Mouse (Mus musculus) lung, adult 2 months (tissue): ENCODE data around the gene C2cd4b. TPM values are rescaled to one million over a fixed set of nuclear protein-coding genes. Genes with fewer than 3 reads are reported as not detected.

Experiments used
- DNase-seq: peaks from one replicate; pipeline ENCODE4 v3.0.0; 2022
- H3K4me1 ChIP-seq: fragments of 200-500 bp; 2 replicates; pipeline ENCODE4 v1.6.1; 2011; ENCODE audit warnings: low read length; ENCODE audit not compliant: control insufficient read depth, insufficient read depth
- H3K4me3 ChIP-seq: fragments of 200-500 bp; replicated peaks from 2 replicates; pipeline ENCODE3; 2011; ENCODE audit warnings: low read depth, mild to moderate bottlenecking, control low read depth, low read length; ENCODE audit errors: extremely low read depth
- CTCF ChIP-seq: fragments of 200-500 bp; IDR thresholded peaks from 2 replicates; pipeline ENCODE4 v1.5.1; 2011; ENCODE audit warnings: mild to moderate bottlenecking, low read length, control low read depth; ENCODE audit not compliant: insufficient read depth
- POLR2A ChIP-seq: fragments of 200-500 bp; IDR thresholded peaks from 2 replicates; pipeline ENCODE4 v1.6.1; 2011; ENCODE audit warnings: low read depth, mild to moderate bottlenecking, control low read depth, low read length, borderline replicate concordance; ENCODE audit errors: extremely low read depth
- WGBS: fragments of 180-500 bp; shearing (Covaris S2); methylation state at CpG from one replicate; pipeline ENCODE4 v1.1.7; 2018; 5-methylcytosine and 5-hydroxymethylcytosine counted together
- polyA plus RNA-seq: library from polyadenylated mRNA; depleted of rRNA; stranded (reverse); fragments of >200 nt; gene quantifications from 2 replicates; pipeline ENCODE4 v1.2.3, GENCODE M21; 2012; rRNA removed

Gene C2cd4b
- polyA plus RNA-seq, 1 experiment, result 10.6 TPM

DNA sequence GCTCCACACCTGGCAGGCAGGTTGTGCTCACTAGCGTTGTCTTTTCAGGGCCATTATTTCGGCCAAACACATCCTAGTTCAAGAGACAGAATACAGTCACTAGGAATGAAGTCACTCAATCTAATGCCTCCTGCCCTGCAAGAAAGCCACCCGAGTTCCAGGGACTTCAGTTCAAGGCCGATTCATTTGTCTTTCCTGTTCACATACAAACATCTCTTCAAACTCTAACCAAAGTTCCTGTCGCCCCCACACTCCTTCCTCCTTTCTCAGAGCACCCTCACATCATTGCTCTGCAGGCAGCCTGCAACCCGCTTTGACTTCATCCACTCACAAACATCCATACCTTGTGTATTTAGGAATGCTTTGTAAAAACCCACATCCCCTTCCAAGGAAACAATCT lies 34.3 kb downstream of the C2cd4b start:
- Histone ChIP-seq H3K4me1 (no peaks in the 10 kb centered on the region), H3K4me3 (no peak overlapping the region)
- DNase-seq, result no peak
- TF ChIP-seq POLR2A (no peak), CTCF (no peak)
- 43% methylated on average over 6 of the region's 6 CpGs for WGBS

DNA sequence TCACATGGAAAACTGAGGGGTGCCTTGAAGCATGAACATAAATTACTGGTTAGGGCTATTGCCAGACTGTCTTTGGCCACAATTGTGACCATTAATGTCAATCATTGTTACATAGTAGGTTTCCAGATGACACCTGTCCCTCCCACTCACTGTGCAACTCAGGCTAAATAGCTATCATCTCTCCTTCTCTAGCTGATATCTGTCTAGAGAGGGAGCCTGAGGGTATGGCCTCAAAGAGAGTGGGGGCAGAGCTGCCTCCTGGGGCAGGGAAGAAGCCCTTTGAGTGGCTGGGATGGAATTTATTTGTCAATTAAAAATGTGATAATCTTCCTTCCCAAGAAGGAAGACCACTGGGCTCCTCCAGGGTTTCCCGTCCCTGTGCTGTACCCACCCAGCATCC lies 35.0 kb downstream of the C2cd4b start:
- no peak for TF ChIP-seq POLR2A
- TF ChIP-seq CTCF, result no peak
- H3K4me1 ChIP-seq, result no peaks in the 10 kb centered on the region

DNA sequence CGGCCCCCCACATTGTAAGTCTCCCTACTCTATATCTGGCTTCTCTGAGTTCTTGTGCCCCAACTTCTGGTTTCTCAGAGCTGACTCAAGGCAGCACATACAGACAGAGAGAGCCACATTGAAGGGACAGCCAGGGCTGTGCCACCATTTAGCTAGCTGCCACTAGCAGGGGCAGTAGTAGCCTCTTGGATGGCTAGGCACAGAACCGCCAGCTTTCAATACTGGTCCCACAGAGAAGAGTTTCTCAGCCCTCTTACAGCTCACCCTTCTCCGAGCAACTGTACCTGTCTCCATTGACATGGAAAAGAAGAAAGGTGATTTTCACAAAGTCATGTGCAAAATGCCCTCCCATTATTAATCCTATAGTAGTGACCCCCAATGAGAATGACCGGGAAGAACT lies 35.4 kb downstream of the C2cd4b start:
- no peaks in the 10 kb centered on the region for H3K4me1 ChIP-seq
- 91% methylated on average over 4 of the region's 4 CpGs for WGBS
- TF ChIP-seq CTCF (no peak), POLR2A (no peak)
- no peak for DNase-seq
- H3K4me3 ChIP-seq, result no peak overlapping the region

More for the DNA sequence above, 35.0 kb downstream of the C2cd4b start:
- H3K4me3 ChIP-seq, result no peak overlapping the region
- DNase-seq, result no peak
- 100% methylated on average over 1 of the region's 1 CpGs for WGBS

DNA sequence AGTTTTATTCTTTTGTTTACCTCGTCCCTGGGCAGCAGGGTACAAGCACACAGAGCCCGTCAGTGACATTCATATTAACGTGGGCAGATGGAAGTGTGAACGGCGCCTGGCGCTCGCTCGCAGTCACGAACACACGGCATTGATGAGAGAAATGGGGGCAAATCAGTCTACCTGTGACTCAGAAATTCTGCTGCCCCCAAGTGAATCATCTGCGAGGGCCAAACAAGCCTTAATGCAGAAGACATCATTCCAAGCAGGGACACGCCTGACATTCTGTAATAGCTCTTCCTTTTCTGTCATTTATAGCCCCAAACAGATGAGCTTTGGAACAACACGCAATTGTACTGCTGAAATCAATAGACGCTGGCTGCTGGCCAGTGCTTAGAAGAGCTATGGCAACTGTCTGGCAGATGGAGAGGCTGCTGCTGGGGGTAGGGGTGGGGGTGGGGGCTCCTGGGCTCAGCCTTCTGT lies 36.0 kb downstream of the C2cd4b start:
- 62% methylated on average over 14 of the region's 14 CpGs for WGBS

DNA sequence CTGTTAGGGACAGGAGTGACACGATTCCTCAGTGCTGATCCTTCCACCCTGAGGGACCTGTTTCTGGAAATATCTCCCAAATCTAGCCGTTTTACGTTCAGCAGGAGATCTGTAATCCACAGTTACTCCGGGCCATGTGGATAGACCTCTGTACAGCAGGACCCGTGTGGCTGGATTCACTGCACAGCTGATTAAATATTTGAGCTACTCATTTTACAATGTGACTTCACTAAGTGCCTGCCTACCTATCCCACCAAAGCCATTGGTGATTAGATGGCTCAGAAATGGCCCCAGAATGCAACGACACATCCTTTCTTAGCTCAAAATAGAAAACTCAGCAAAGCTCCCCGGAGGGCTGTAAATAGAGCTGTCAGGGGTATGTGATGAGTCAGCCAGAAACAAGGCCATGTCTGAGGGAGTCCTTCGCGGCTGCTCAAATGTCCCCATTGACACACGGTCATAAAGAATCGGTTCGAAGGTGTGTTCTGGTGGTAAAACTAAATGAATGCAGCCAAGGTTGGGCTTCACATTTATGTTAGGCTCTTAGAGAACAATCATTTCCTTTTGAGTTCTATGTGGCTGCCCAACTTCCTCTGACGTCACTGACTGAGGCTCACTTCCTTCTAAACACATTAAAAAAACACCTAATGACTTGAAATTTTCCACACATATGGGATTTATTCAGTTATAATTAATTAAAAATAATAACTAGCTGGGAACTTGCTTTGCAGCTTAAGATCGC lies 40.0 kb downstream of the C2cd4b start:
- DNase-seq, result no peak
- no peaks in the 10 kb centered on the region for H3K4me1 ChIP-seq
- no peak overlapping the region for H3K4me3 ChIP-seq
- 41% methylated on average over 14 of the region's 14 CpGs for WGBS
- TF ChIP-seq POLR2A (no peak), CTCF (no peak)

More for the DNA sequence above, 36.0 kb downstream of the C2cd4b start:
- DNase-seq, result no peak
- Histone ChIP-seq H3K4me3 (no peak overlapping the region), H3K4me1 (no peaks in the 10 kb centered on the region)
- TF ChIP-seq POLR2A, result no peak
- no peak for TF ChIP-seq CTCF

DNA sequence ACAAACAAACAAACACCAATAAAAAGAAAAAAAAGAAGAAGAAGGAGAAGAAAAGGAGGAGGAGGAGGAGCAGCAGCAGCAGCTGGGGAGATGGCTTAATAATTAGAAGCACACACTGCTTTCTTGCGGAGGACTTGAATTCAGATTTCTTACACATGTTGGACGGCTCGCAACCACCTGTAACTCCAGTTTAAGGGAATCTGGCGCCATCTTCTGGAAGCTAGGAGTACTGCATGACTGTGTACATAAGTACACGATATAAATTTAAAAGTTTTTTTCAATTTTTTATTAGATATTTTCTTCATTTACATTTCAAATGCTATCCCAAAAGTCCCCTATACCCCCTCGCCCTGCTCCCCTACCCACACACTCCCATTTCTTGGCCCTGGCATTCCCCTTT lies 43.0 kb downstream of the C2cd4b start:
- peak; percentile 56 for DNase-seq
- H3K4me3 ChIP-seq, result no peak overlapping the region
- 34% methylated on average over 6 of the region's 6 CpGs for WGBS
- TF ChIP-seq CTCF, result peak; percentile 48; the same call in 1 of the 2 replicates
- no peak for TF ChIP-seq POLR2A
- no peaks in the 10 kb centered on the region for H3K4me1 ChIP-seq

DNA sequence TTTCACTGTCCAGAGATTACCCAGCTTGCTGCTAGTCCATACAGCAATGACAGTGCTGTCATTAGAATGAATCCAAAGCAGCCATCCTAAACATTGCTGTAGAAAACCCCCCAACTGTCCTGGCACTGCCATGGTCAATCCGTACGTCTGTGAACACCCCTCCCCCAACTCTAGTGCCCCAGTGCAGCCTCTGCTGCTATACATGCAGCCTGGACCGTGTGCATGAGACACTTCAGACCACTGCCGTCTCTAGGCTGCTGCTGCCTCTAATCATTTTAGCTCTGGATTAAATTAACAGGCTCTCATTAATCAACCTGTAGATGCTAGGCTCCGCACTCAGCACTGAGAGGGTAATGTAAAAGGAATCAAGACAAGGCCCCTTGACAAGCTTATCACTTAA lies 47.8 kb downstream of the C2cd4b start:
- Histone ChIP-seq H3K4me3 (no peak overlapping the region), H3K4me1 (no peaks in the 10 kb centered on the region)
- DNase-seq, result no peak
- TF ChIP-seq CTCF, result no peak
- no peak for TF ChIP-seq POLR2A
- WGBS, result 42% methylated on average over 5 of the region's 5 CpGs

DNA sequence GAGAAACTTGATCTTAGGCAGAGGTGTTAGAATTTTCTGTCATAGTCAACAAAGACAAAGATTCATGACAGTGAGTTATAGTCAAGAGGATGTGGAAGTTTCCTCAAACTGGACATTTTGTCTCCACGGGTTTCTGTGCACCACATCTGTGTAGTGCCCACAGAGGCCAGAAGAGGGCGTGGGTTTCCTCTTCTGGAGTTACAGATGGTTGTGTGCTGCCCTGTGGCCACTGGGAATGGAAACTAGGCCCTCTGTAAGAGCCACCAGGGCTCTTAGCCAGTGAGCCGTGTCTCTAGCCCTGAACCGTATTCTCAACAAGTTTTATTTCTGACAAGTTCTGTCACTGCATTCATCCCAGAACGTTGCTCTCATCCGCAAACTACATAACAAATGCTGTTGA lies 51.3 kb downstream of the C2cd4b start:
- 54% methylated on average over 6 of the region's 6 CpGs for WGBS
- DNase-seq, result no peak
- Histone ChIP-seq H3K4me1 (no peaks in the 10 kb centered on the region), H3K4me3 (no peak overlapping the region)
- TF ChIP-seq POLR2A, result no peak
- no peak for TF ChIP-seq CTCF

Other genes with a start within 250 kb of the C2cd4b start
- 11.6 and 14.1 TPM in 2 replicates for gene Tln2, start 199.7 kb upstream of the C2cd4b start, polyA plus RNA-seq
- gene C2cd4a, start 72.9 kb downstream of the C2cd4b start, polyA plus RNA-seq, result 1.2 and 1.7 TPM in 2 replicates
- gene Vps13c, start 81.0 kb downstream of the C2cd4b start, polyA plus RNA-seq, result 6.1 and 9.1 TPM in 2 replicates